Comparison of ENCODE assay signal across 8 mouse cellular contexts in genomic region chr4:148115467-148115866, GRCm38 (mm10). TPM values are rescaled to one million over a fixed set of nuclear protein-coding genes. Genes with fewer than 3 reads are reported as not detected.
DNase-seq lines count a peak whose midpoint lies in the region; ATAC-seq and TF ChIP-seq lines count a peak whose summit lies in the region.

No protein-coding gene starts in this region.

- peak; percentile 51 for DNase-seq in gastrocnemius, adult 2 months
- DNase-seq in gastrocnemius, postnatal 25 days, result no peak
- peak; percentile 33 for DNase-seq in G1E (ENCODE audit: low spot score)
- DNase-seq in forebrain, embryonic 14.5 days (ENCODE audit: low spot score), result no peak
- peak; percentile 68 for DNase-seq in lung, embryonic 14.5 days
- DNase-seq in spleen, postnatal 4 days (ENCODE audit: low spot score in 2 of 2), result no peak

- H3K9ac ChIP-seq in forebrain, embryonic 14.5 days (ENCODE audit: low read length), result peak overlapping the region; percentile 1
- H3K9ac ChIP-seq in intestine, embryonic 16.5 days (ENCODE audit: low read depth, low read length), result peak overlapping the region; percentile 17; the same call in 1 of the 2 replicates
- no peak overlapping the region for H3K9ac ChIP-seq in lung, embryonic 14.5 days
- no peak overlapping the region for H3K9ac ChIP-seq in neural tube, embryonic 14.5 days (replicated peaks; ENCODE audit: low read depth, low read length)

- WGBS in forebrain, embryonic 14.5 days, result 7% methylated on average over 15 of the region's 15 CpGs
- 5% methylated on average over 15 of the region's 15 CpGs for WGBS in intestine, embryonic 16.5 days
- 5% methylated on average over 15 of the region's 15 CpGs for WGBS in lung, embryonic 14.5 days
- 8% methylated on average over 15 of the region's 15 CpGs for WGBS in neural tube, embryonic 14.5 days

- peaks cover 6% of the 10 kb centered on the region for H3K9me3 ChIP-seq in G1E (replicated peaks)
- H3K9me3 ChIP-seq in forebrain, embryonic 14.5 days (replicated peaks; ENCODE audit: control insufficient read depth, low read length), result no peaks in the 10 kb centered on the region
- H3K9me3 ChIP-seq in intestine, embryonic 16.5 days (ENCODE audit: control insufficient read depth, low read length), result peaks cover 4% of the 10 kb centered on the region; the same call in 1 of the 2 replicates
- no peaks in the 10 kb centered on the region for H3K9me3 ChIP-seq in lung, embryonic 14.5 days (ENCODE audit: low read depth, low read length)
- no peaks in the 10 kb centered on the region for H3K9me3 ChIP-seq in neural tube, embryonic 14.5 days (ENCODE audit: control insufficient read depth, low read length)

- peak; percentile 55 for TF ChIP-seq CTCF in gastrocnemius, adult 2 months (IDR thresholded peaks at IDR 0.05)
- TF ChIP-seq CTCF in G1E (IDR thresholded peaks at IDR 0.05; ENCODE audit: low read depth, low read length), result no peak
- TF ChIP-seq CTCF in lung, embryonic 14.5 days (IDR thresholded peaks at IDR 0.05; ENCODE audit: low read depth), result peak; percentile 70

- 0 out of 2 replicates have a peak overlapping the region, but pooled peaks have one; percentile 4 for H3K4me3 ChIP-seq in gastrocnemius, adult 2 months
- no peak overlapping the region for H3K4me3 ChIP-seq in G1E (ENCODE audit: low read depth, low read length)
- no peak overlapping the region for H3K4me3 ChIP-seq in forebrain, embryonic 14.5 days (ENCODE audit: low read depth, low read length)
- H3K4me3 ChIP-seq in intestine, embryonic 16.5 days (ENCODE audit: low read length), result no peak overlapping the region
- no peak overlapping the region for H3K4me3 ChIP-seq in lung, embryonic 14.5 days (ENCODE audit: low read depth, low read length)
- H3K4me3 ChIP-seq in neural tube, embryonic 14.5 days (ENCODE audit: low read depth, low read length), result no peak overlapping the region

- H3K36me3 ChIP-seq in G1E (replicated peaks), result no peaks in the 10 kb centered on the region
- peaks cover 27% of the 10 kb centered on the region for H3K36me3 ChIP-seq in forebrain, embryonic 14.5 days (ENCODE audit: control insufficient read depth, insufficient read depth, low read length)
- H3K36me3 ChIP-seq in intestine, embryonic 16.5 days (ENCODE audit: control insufficient read depth, insufficient read depth, low read length), result no peaks in the 10 kb centered on the region
- H3K36me3 ChIP-seq in lung, embryonic 14.5 days (ENCODE audit: insufficient read depth), result no peaks in the 10 kb centered on the region
- no peaks in the 10 kb centered on the region for H3K36me3 ChIP-seq in neural tube, embryonic 14.5 days (ENCODE audit: control insufficient read depth, insufficient read depth, low read length)

- H3K4me1 ChIP-seq in G1E (ENCODE audit: insufficient read depth, low read depth, low read length), result peaks cover 11% of the 10 kb centered on the region
- H3K4me1 ChIP-seq in forebrain, embryonic 14.5 days (ENCODE audit: control insufficient read depth, insufficient read depth, low read length), result peaks cover 1% of the 10 kb centered on the region; the same call in 1 of the 2 replicates
- no peaks in the 10 kb centered on the region; the same call in none of the 2 replicates for H3K4me1 ChIP-seq in intestine, embryonic 16.5 days (ENCODE audit: control insufficient read depth, insufficient read depth, low read length)
- no peaks in the 10 kb centered on the region for H3K4me1 ChIP-seq in lung, embryonic 14.5 days (ENCODE audit: insufficient read depth)
- H3K4me1 ChIP-seq in neural tube, embryonic 14.5 days (ENCODE audit: control insufficient read depth, insufficient read depth, low read length), result peaks cover 4% of the 10 kb centered on the region; the same call in 1 of the 2 replicates

- intact Hi-C loops in gastrocnemius, adult 2 months (cut with DNase I), result loop anchor here (2.0 kb wide), 1 partner anchor 313 kb away; no protein-coding TSS in a partner anchor

- H3K4me2 ChIP-seq in forebrain, embryonic 14.5 days (ENCODE audit: low read length), result 0 out of 2 replicates have a peak overlapping the region, but pooled peaks have one; percentile 9
- H3K4me2 ChIP-seq in intestine, embryonic 16.5 days (ENCODE audit: low read depth, low read length), result peak overlapping the region; percentile 36
- H3K4me2 ChIP-seq in lung, embryonic 14.5 days, result no peak overlapping the region
- no peak overlapping the region for H3K4me2 ChIP-seq in neural tube, embryonic 14.5 days (ENCODE audit: low read depth, low read length)

- no peak for ATAC-seq in G1E (ENCODE audit: extremely low read depth, insufficient number of reproducible peaks, low FRiP score, poor library complexity, severe bottlenecking)
- ATAC-seq in forebrain, embryonic 14.5 days, result peak; percentile 40
- ATAC-seq in intestine, embryonic 16.5 days, result peak; percentile 43
- ATAC-seq in lung, embryonic 14.5 days (ENCODE audit: insufficient read depth), result peak; percentile 42; the same call in 1 of the 2 replicates
- peak; percentile 38; the same call in 1 of the 2 replicates for ATAC-seq in neural tube, embryonic 14.5 days (ENCODE audit: low read depth)

- no peak overlapping the region for H3K27ac ChIP-seq in gastrocnemius, adult 2 months
- 0 out of 2 replicates have a peak overlapping the region, but pooled peaks have one; percentile 3 for H3K27ac ChIP-seq in forebrain, embryonic 14.5 days (ENCODE audit: low read depth, low read length)
- no peak overlapping the region for H3K27ac ChIP-seq in intestine, embryonic 16.5 days (ENCODE audit: low read length)
- H3K27ac ChIP-seq in lung, embryonic 14.5 days (ENCODE audit: low read depth), result no peak overlapping the region
- no peak overlapping the region for H3K27ac ChIP-seq in neural tube, embryonic 14.5 days (ENCODE audit: low read depth, low read length)

- H3K27me3 ChIP-seq in G1E (ENCODE audit: insufficient read depth, low read length), result peaks cover 23% of the 10 kb centered on the region
- no peaks in the 10 kb centered on the region for H3K27me3 ChIP-seq in forebrain, embryonic 14.5 days (replicated peaks; ENCODE audit: control insufficient read depth, insufficient read depth, low read length)
- H3K27me3 ChIP-seq in intestine, embryonic 16.5 days (replicated peaks; ENCODE audit: control insufficient read depth, insufficient read depth, low read length), result 0 out of 2 replicates have a peak, but pooled peaks cover 2% of the 10 kb centered on the region
- H3K27me3 ChIP-seq in lung, embryonic 14.5 days (ENCODE audit: insufficient read depth, low read length), result no peaks in the 10 kb centered on the region
- H3K27me3 ChIP-seq in neural tube, embryonic 14.5 days (ENCODE audit: control insufficient read depth, insufficient read depth, low read length), result no peaks in the 10 kb centered on the region

RNA-seq across cellular contexts. Expression of gene Mad2l2, which starts 14.7 kb away (rescaled TPM):
- total RNA-seq in gastrocnemius, adult 2 months (2021), result 10 to 100 TPM; 10.3 to 18.0 TPM
- total RNA-seq in gastrocnemius, postnatal 25 days (2021), result 10 to 100 TPM; 10.2 to 11.0 TPM
- total RNA-seq in G1E (2014; fragmentation: Nextera tagmentation) (25.1 and 40.0 TPM in 2 replicates), G1E (2017) (9.4 and 14.9 TPM in 2 replicates)
- 23.8 and 24.6 TPM in 2 replicates for polyA plus RNA-seq in G1E (2012)
- 129 and 141 TPM in 2 replicates for polyA plus RNA-seq in forebrain, embryonic 14.5 days (2014; fragmentation: Nextera tagmentation; extraction: Ambion mirVana)
- polyA plus RNA-seq in intestine, embryonic 16.5 days (2015; fragmentation: Nextera tagmentation; extraction: Ambion mirVana), result 29.3 and 30.1 TPM in 2 replicates
- 60.2 and 61.1 TPM in 2 replicates for polyA plus RNA-seq in lung, embryonic 14.5 days (2014; fragmentation: Nextera tagmentation; extraction: Ambion mirVana)
- polyA plus RNA-seq in neural tube, embryonic 14.5 days (2014; fragmentation: Nextera tagmentation; extraction: Ambion mirVana), result 114 and 127 TPM in 2 replicates

RNA-seq across cellular contexts. Expression of gene Draxin, which starts 15.0 kb away (rescaled TPM):
- total RNA-seq in gastrocnemius, adult 2 months (2021), result under 1 TPM in 1 of 2 experiments, not detected in 1; 0.03 TPM
- not detected for total RNA-seq in gastrocnemius, postnatal 25 days (2021)
- total RNA-seq in G1E (2014; fragmentation: Nextera tagmentation) (not detected in 2 replicates), G1E (2017) (under 0.01 and 0.16 TPM in 2 replicates)
- not detected in 2 replicates for polyA plus RNA-seq in G1E (2012)
- 18.8 and 20.7 TPM in 2 replicates for polyA plus RNA-seq in forebrain, embryonic 14.5 days (2014; fragmentation: Nextera tagmentation; extraction: Ambion mirVana)
- 0.06 and 0.07 TPM in 2 replicates for polyA plus RNA-seq in intestine, embryonic 16.5 days (2015; fragmentation: Nextera tagmentation; extraction: Ambion mirVana)
- polyA plus RNA-seq in lung, embryonic 14.5 days (2014; fragmentation: Nextera tagmentation; extraction: Ambion mirVana), result not detected in 2 replicates
- polyA plus RNA-seq in neural tube, embryonic 14.5 days (2014; fragmentation: Nextera tagmentation; extraction: Ambion mirVana), result 13.2 and 13.8 TPM in 2 replicates

RNA-seq across cellular contexts. Expression of gene Agtrap, which starts 27.6 kb away (rescaled TPM):
- total RNA-seq in gastrocnemius, adult 2 months (2021), result 10 to 100 TPM in 1 of 2 experiments, 1 to 10 TPM in 1; 9.8 to 12.6 TPM
- total RNA-seq in gastrocnemius, postnatal 25 days (2021), result 10 to 100 TPM; 10.9 to 16.2 TPM
- 7.7 and 10.8 TPM in 2 replicates for total RNA-seq in G1E (2014; fragmentation: Nextera tagmentation)
- total RNA-seq in G1E (2017), result 9.4 and 10.7 TPM in 2 replicates
- 4.5 and 6.4 TPM in 2 replicates for polyA plus RNA-seq in G1E (2012)
- 5.3 and 5.7 TPM in 2 replicates for polyA plus RNA-seq in forebrain, embryonic 14.5 days (2014; fragmentation: Nextera tagmentation; extraction: Ambion mirVana)
- polyA plus RNA-seq in intestine, embryonic 16.5 days (2015; fragmentation: Nextera tagmentation; extraction: Ambion mirVana), result 19.6 and 22.2 TPM in 2 replicates
- polyA plus RNA-seq in lung, embryonic 14.5 days (2014; fragmentation: Nextera tagmentation; extraction: Ambion mirVana), result 11.6 and 14.2 TPM in 2 replicates
- 2.6 and 5.5 TPM in 2 replicates for polyA plus RNA-seq in neural tube, embryonic 14.5 days (2014; fragmentation: Nextera tagmentation; extraction: Ambion mirVana)

RNA-seq across cellular contexts. Expression of gene Fbxo6, which starts 36.5 kb away (rescaled TPM):
- total RNA-seq in gastrocnemius, adult 2 months (2021), result 10 to 100 TPM; 36.8 to 46.4 TPM
- 10 to 100 TPM; 28.8 to 29.8 TPM for total RNA-seq in gastrocnemius, postnatal 25 days (2021)
- total RNA-seq in G1E (2014; fragmentation: Nextera tagmentation) (108 and 115 TPM in 2 replicates), G1E (2017) (34.1 and 39.7 TPM in 2 replicates)
- 57.1 and 63.0 TPM in 2 replicates for polyA plus RNA-seq in G1E (2012)
- 19.0 and 20.6 TPM in 2 replicates for polyA plus RNA-seq in forebrain, embryonic 14.5 days (2014; fragmentation: Nextera tagmentation; extraction: Ambion mirVana)
- 22.7 and 23.8 TPM in 2 replicates for polyA plus RNA-seq in intestine, embryonic 16.5 days (2015; fragmentation: Nextera tagmentation; extraction: Ambion mirVana)
- polyA plus RNA-seq in lung, embryonic 14.5 days (2014; fragmentation: Nextera tagmentation; extraction: Ambion mirVana), result 10.8 and 12.3 TPM in 2 replicates
- polyA plus RNA-seq in neural tube, embryonic 14.5 days (2014; fragmentation: Nextera tagmentation; extraction: Ambion mirVana), result 18.0 and 19.7 TPM in 2 replicates

RNA-seq across cellular contexts. Expression of gene Fbxo44, which starts 44.8 kb away (rescaled TPM):
- 1 to 10 TPM; 7.5 to 9.7 TPM for total RNA-seq in gastrocnemius, adult 2 months (2021)
- total RNA-seq in gastrocnemius, postnatal 25 days (2021), result 1 to 10 TPM; 6.4 to 7.1 TPM
- 7.5 and 10.1 TPM in 2 replicates for total RNA-seq in G1E (2014; fragmentation: Nextera tagmentation)
- 5.0 and 6.6 TPM in 2 replicates for total RNA-seq in G1E (2017)
- polyA plus RNA-seq in G1E (2012), result 3.0 and 3.3 TPM in 2 replicates
- 70.6 and 76.3 TPM in 2 replicates for polyA plus RNA-seq in forebrain, embryonic 14.5 days (2014; fragmentation: Nextera tagmentation; extraction: Ambion mirVana)
- 6.8 and 7.3 TPM in 2 replicates for polyA plus RNA-seq in intestine, embryonic 16.5 days (2015; fragmentation: Nextera tagmentation; extraction: Ambion mirVana)
- 9.3 and 11.0 TPM in 2 replicates for polyA plus RNA-seq in lung, embryonic 14.5 days (2014; fragmentation: Nextera tagmentation; extraction: Ambion mirVana)
- 99.4 and 116 TPM in 2 replicates for polyA plus RNA-seq in neural tube, embryonic 14.5 days (2014; fragmentation: Nextera tagmentation; extraction: Ambion mirVana)

Comparison
In these comparisons a context has a peak if more than half of its experiments do, and no peak if none do; other contexts are left out.
1. DNase-seq: peak in gastrocnemius, adult 2 months (single experiment), G1E (single experiment) and lung, embryonic 14.5 days (single experiment); none in gastrocnemius, postnatal 25 days (single experiment), forebrain, embryonic 14.5 days (single experiment) and spleen, postnatal 4 days (0 of 2).
2. H3K4me2 ChIP-seq: peak in forebrain, embryonic 14.5 days (single experiment) and intestine, embryonic 16.5 days (single experiment); none in lung, embryonic 14.5 days (single experiment) and neural tube, embryonic 14.5 days (single experiment).
3. H3K9ac ChIP-seq: peak in forebrain, embryonic 14.5 days (single experiment) and intestine, embryonic 16.5 days (single experiment); none in lung, embryonic 14.5 days (single experiment) and neural tube, embryonic 14.5 days (single experiment).
4. RNA of gene Draxin, which starts 15.0 kb away (polyA plus RNA-seq): 18.8 to 20.7 TPM in forebrain, embryonic 14.5 days and 13.2 to 13.8 TPM in neural tube, embryonic 14.5 days; 0.06 to 0.07 TPM in intestine, embryonic 16.5 days, not detected in lung, embryonic 14.5 days and not detected in G1E; every median in the first group is over 10 times any median in the second.